Mouse (Mus musculus): ENCODE measurements around the gene Set. TPM values are rescaled to one million over a fixed set of nuclear protein-coding genes. Genes with fewer than 3 reads are reported as not detected.
A peak's percentile ranks its signal among the peaks of the same experiment; 100 is the strongest.

Gene Set
- polyA plus RNA-seq, 1 experiment from 2014 or later, result 369 TPM

DNA sequence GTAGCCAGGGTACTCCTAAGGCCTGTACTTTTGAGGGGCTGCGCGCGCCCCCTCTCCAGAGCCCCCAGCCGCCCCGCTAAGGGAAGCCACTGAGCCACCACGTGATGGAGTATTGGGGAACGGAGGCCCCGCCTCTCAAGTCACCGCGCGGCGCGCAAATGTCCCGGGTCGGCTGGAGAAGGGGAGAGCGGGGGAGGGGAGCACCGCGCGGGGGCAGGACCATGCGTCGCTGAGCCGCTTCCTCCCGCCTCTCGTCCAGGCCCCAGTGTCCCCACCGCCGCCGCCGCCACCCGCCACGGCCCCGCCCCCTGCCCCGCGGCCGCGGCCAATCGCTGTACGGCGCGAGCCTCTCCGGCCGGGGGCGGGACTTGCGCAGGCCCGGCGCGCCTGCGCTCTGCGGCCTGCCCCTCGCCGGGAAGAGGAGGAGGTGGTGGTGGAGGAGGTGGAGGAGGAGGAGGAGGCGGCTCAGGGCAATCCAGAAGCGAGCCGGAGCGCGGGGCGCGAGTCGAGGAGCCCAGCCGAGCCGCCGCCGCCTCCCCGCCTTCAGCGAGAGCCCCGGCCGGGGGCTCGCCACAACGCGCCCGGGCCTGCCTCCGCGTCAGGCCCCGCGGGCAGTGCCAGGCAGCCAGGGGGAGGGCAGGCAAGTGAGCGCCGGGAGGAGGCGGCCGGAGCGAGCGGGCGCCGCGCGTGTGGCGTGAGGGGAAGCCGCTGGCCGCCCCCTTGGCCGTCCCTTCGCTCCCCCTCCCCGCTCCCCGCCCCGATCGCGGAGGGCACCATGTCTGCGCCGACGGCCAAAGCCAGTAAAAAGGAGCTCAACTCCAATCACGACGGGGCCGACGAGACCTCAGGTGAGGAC lies 9.1 kb downstream of the Set start:
- ATAC-seq (ENCODE audit: low read depth), result peak; percentile 94
- no peaks in the 10 kb centered on the region for H3K27me3 ChIP-seq (ENCODE audit: control insufficient read depth, insufficient read depth, low read depth, low read length)
- H3K36me3 ChIP-seq (ENCODE audit: control insufficient read depth, insufficient read depth, low read length), result peaks cover 14% of the 10 kb centered on the region
- peaks cover 32% of the 10 kb centered on the region for H3K4me1 ChIP-seq (replicated peaks; ENCODE audit: control insufficient read depth, insufficient read depth, low read length)
- H3K4me2 ChIP-seq (ENCODE audit: low read depth, low read length), result peak overlapping the region; percentile 67
- peak overlapping the region; percentile 99 for H3K9ac ChIP-seq (ENCODE audit: low read length)
- H3K27ac ChIP-seq (ENCODE audit: low read length), result peak overlapping the region; percentile 99
- no peaks in the 10 kb centered on the region for H3K9me3 ChIP-seq (ENCODE audit: control insufficient read depth, low read length)
- WGBS, result 0% methylated on average over 37 of the region's 101 CpGs
- peak overlapping the region; percentile 100 for H3K4me3 ChIP-seq (ENCODE audit: low read length)

DNA sequence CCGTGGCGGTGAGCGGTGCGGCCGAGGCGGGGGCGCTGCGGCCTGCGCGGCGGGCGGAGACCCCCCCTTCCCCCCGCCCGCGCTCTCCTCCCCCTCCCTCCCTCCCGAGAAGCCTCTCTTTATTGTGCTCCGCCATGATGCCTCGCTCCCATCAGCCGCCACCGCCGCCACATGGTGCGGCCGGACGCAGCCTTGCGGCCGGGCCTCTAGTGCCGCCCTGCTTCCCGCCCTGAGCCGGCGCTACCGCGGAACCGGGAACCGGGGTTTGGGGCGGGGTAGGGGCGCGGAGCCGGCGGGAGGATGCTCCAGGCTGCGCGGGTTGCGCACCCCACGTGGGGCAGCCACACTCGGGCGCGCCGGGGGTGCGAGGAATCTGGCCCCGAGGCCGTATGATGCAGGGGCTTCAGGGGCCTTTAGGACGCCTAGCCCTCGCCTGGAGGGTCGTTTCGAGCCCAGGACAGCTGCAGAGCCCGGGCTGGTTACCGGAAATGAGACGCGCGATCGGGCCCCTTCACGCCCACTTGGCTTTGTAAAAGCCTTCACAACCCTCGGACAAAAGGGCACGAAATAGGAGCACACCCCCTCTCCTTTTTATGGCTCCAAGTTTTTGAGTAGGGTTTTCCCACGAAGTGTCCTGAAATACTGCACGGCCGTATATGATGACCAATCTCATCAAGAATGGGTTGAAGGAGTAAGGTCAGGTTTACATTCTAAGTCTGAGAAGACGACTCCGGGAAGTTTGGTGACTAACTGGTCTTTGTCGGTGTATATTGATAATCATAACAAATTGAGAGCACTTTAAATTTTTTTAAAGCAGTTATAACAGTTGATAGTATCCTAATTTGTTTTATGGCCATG lies 10.1 kb downstream of the Set start:
- peak; percentile 29 for ATAC-seq (ENCODE audit: low read depth)

DNA sequence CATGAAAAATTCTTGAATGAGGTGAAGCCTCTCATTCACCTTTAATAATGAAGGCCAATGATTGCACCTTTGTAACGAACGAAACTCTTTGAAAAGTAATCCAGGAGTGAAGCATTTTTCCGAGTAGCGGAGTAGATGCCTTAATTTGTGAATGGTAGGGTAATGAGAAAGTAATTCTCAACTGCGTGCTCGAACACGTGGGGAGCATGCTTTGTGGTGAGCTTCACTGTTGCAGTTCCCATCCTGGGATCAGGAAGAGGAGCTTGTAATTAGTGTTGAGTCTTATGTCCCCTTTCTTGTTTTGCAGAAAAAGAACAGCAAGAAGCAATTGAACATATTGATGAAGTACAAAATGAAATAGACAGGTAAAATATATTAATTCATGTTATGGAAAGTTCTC lies 10.8 kb downstream of the Set start:
- Histone ChIP-seq H3K9me3 (ENCODE audit: control insufficient read depth, low read length) (no peaks in the 10 kb centered on the region), H3K36me3 (ENCODE audit: control insufficient read depth, insufficient read depth, low read length) (peaks cover 22% of the 10 kb centered on the region), H3K27ac (ENCODE audit: low read length) (no peak overlapping the region), H3K4me1 (replicated peaks; ENCODE audit: control insufficient read depth, insufficient read depth, low read length) (peaks cover 31% of the 10 kb centered on the region), H3K4me2 (ENCODE audit: low read depth, low read length) (peak overlapping the region; percentile 79), H3K27me3 (ENCODE audit: control insufficient read depth, insufficient read depth, low read depth, low read length) (no peaks in the 10 kb centered on the region), H3K4me3 (ENCODE audit: low read length) (peak overlapping the region; percentile 100), H3K9ac (ENCODE audit: low read length) (peak overlapping the region; percentile 99)
- no peak for ATAC-seq (ENCODE audit: low read depth)
- 14% methylated on average over 7 of the region's 7 CpGs for WGBS

More for the DNA sequence above, 10.1 kb downstream of the Set start:
- Histone ChIP-seq H3K4me3 (ENCODE audit: low read length) (peak overlapping the region; percentile 100), H3K4me1 (replicated peaks; ENCODE audit: control insufficient read depth, insufficient read depth, low read length) (peaks cover 31% of the 10 kb centered on the region), H3K27me3 (ENCODE audit: control insufficient read depth, insufficient read depth, low read depth, low read length) (no peaks in the 10 kb centered on the region), H3K9ac (ENCODE audit: low read length) (peak overlapping the region; percentile 99), H3K4me2 (ENCODE audit: low read depth, low read length) (peak overlapping the region; percentile 79), H3K27ac (ENCODE audit: low read length) (peak overlapping the region; percentile 99), H3K36me3 (ENCODE audit: control insufficient read depth, insufficient read depth, low read length) (peaks cover 18% of the 10 kb centered on the region), H3K9me3 (ENCODE audit: control insufficient read depth, low read length) (no peaks in the 10 kb centered on the region)
- under 1% methylated on average over 53 of the region's 69 CpGs for WGBS

DNA sequence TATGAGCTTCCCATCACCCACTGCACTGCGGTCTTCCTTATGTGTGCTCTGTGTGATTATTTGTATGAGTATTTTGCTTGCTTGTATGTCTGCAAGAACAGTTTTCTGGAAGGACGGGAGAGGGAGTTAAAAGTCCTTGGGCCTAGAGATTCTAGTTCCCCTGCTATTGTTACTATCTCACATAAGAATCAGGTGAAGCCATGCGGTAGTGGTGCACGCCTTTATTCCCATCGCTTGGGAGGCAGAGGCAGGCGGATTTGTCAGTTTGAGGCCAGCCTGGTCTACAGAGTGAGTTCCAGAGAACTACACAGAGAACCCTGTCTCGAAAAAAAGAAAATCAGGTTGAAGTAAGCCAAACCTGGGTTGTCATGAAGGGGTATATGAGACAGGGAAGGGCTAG lies 15.7 kb downstream of the Set start:
- WGBS, result 79% methylated on average over 7 of the region's 7 CpGs
- H3K4me1 ChIP-seq (replicated peaks; ENCODE audit: control insufficient read depth, insufficient read depth, low read length), result peaks cover 7% of the 10 kb centered on the region
- ATAC-seq (ENCODE audit: low read depth), result no peak
- H3K27me3 ChIP-seq (ENCODE audit: control insufficient read depth, insufficient read depth, low read depth, low read length), result no peaks in the 10 kb centered on the region
- H3K4me2 ChIP-seq (ENCODE audit: low read depth, low read length), result no peak overlapping the region
- H3K9ac ChIP-seq (ENCODE audit: low read length), result no peak overlapping the region
- no peak overlapping the region for H3K4me3 ChIP-seq (ENCODE audit: low read length)
- no peak overlapping the region for H3K27ac ChIP-seq (ENCODE audit: low read length)
- peaks cover 22% of the 10 kb centered on the region for H3K36me3 ChIP-seq (ENCODE audit: control insufficient read depth, insufficient read depth, low read length)
- no peaks in the 10 kb centered on the region for H3K9me3 ChIP-seq (ENCODE audit: control insufficient read depth, low read length)

DNA sequence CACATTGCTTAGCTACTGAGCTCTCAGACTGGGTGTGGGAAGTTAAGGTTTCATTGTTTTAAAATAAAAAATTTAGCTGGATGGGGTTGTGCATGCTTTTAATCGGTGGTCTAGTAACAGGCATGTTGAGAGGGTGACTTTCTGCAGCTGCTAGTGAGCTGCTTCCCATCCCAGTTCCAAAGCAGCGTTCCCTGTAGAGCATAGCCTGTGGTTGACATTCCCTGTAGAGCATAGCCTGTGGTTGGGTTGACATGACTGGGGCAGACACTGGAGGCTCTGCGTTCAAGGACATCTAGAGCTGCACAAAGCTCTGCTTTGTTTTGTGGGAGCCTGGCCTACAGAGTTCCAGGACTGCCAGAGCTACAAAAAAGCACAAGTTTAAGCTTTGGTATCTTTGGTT lies 16.1 kb downstream of the Set start:
- H3K27me3 ChIP-seq (ENCODE audit: control insufficient read depth, insufficient read depth, low read depth, low read length), result no peaks in the 10 kb centered on the region
- WGBS, result 79% methylated on average over 3 of the region's 3 CpGs
- no peak overlapping the region for H3K9ac ChIP-seq (ENCODE audit: low read length)
- H3K4me3 ChIP-seq (ENCODE audit: low read length), result no peak overlapping the region
- H3K27ac ChIP-seq (ENCODE audit: low read length), result no peak overlapping the region
- H3K4me2 ChIP-seq (ENCODE audit: low read depth, low read length), result no peak overlapping the region
- H3K4me1 ChIP-seq (replicated peaks; ENCODE audit: control insufficient read depth, insufficient read depth, low read length), result peaks cover 6% of the 10 kb centered on the region
- peaks cover 22% of the 10 kb centered on the region for H3K36me3 ChIP-seq (ENCODE audit: control insufficient read depth, insufficient read depth, low read length)
- H3K9me3 ChIP-seq (ENCODE audit: control insufficient read depth, low read length), result no peaks in the 10 kb centered on the region
- ATAC-seq (ENCODE audit: low read depth), result no peak

DNA sequence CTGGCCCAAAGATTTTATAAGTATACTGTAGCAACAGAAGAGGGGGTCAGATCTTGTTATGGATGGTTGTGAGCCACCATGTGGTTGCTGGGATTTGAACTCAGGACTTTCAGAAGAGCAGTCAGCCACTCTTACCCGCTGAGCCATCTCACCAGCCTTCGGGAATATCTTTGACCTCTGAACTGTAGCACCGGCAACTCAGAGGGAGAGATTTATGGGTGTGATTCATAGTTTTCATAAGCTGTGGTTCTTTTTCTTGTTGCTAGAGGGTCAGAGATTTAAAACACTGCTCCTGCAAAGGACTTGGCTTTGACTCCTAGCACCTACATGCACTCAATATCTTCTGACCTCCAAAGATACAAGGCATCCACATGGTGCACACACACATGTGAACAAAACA lies 18.4 kb downstream of the Set start:
- ATAC-seq (ENCODE audit: low read depth), result no peak
- Histone ChIP-seq H3K27ac (ENCODE audit: low read length) (no peak overlapping the region), H3K4me2 (ENCODE audit: low read depth, low read length) (no peak overlapping the region), H3K4me3 (ENCODE audit: low read length) (no peak overlapping the region), H3K9me3 (ENCODE audit: control insufficient read depth, low read length) (no peaks in the 10 kb centered on the region), H3K4me1 (replicated peaks; ENCODE audit: control insufficient read depth, insufficient read depth, low read length) (peaks cover 6% of the 10 kb centered on the region; the same call in 1 of the 2 replicates), H3K36me3 (ENCODE audit: control insufficient read depth, insufficient read depth, low read length) (peaks cover 9% of the 10 kb centered on the region), H3K27me3 (ENCODE audit: control insufficient read depth, insufficient read depth, low read depth, low read length) (no peaks in the 10 kb centered on the region), H3K9ac (ENCODE audit: low read length) (no peak overlapping the region)
- WGBS, result 61% methylated on average over 3 of the region's 3 CpGs

DNA sequence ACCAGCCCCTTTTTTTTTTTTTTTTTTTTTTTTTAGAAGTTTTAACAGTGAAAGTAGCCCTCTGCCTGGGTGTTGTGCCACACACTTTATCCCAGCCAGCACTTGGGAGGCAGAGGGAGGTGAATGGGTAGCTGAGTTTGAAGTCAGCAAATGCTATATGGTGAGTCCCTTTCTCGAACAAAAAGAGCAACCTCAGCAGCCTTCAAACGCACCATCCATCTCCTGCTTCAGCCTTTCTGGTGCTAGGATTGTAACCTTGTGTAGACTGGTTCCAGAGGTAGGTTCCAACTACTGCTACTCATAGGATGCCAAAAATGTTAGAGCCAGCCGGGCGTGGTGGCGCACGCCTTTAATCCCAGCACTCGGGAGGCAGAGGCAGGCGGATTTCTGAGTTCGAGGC lies 19.3 kb downstream of the Set start:
- no peaks in the 10 kb centered on the region for H3K27me3 ChIP-seq (ENCODE audit: control insufficient read depth, insufficient read depth, low read depth, low read length)
- WGBS, result 89% methylated on average over 8 of the region's 9 CpGs
- H3K27ac ChIP-seq (ENCODE audit: low read length), result no peak overlapping the region
- peaks cover 6% of the 10 kb centered on the region; the same call in 1 of the 2 replicates for H3K4me1 ChIP-seq (replicated peaks; ENCODE audit: control insufficient read depth, insufficient read depth, low read length)
- no peak overlapping the region for H3K9ac ChIP-seq (ENCODE audit: low read length)
- H3K4me3 ChIP-seq (ENCODE audit: low read length), result no peak overlapping the region
- no peaks in the 10 kb centered on the region for H3K9me3 ChIP-seq (ENCODE audit: control insufficient read depth, low read length)
- H3K4me2 ChIP-seq (ENCODE audit: low read depth, low read length), result no peak overlapping the region
- H3K36me3 ChIP-seq (ENCODE audit: control insufficient read depth, insufficient read depth, low read length), result peaks cover 8% of the 10 kb centered on the region; the same call in 1 of the 2 replicates
- no peak for ATAC-seq (ENCODE audit: low read depth)

DNA sequence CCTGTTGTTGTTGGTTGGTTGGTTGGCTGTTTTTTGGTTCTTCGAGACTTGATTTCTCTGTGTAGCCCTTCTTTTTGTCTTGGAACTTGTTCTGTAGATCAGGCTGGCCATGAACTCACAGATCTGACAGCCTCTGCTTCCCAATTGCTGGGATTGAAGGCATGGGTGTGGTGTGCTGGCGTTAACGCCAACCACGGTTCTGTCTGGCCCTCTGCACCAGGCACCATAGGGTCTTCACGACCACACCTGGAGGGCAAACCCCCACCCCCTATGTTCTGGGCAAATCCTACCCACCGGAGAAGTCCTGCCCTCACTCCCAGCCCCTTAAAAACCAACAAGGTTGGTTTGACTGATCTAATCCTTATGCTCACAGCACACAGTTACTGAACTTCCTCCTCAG lies 19.8 kb downstream of the Set start:
- Histone ChIP-seq H3K4me2 (ENCODE audit: low read depth, low read length) (peak overlapping the region; percentile 92), H3K4me3 (ENCODE audit: low read length) (peak overlapping the region; percentile 72), H3K27ac (ENCODE audit: low read length) (peak overlapping the region; percentile 96; the same call in 1 of the 2 replicates), H3K9ac (ENCODE audit: low read length) (peak overlapping the region; percentile 47; the same call in 1 of the 2 replicates), H3K27me3 (ENCODE audit: control insufficient read depth, insufficient read depth, low read depth, low read length) (no peaks in the 10 kb centered on the region), H3K9me3 (ENCODE audit: control insufficient read depth, low read length) (no peaks in the 10 kb centered on the region), H3K36me3 (ENCODE audit: control insufficient read depth, insufficient read depth, low read length) (peaks cover 5% of the 10 kb centered on the region; the same call in 1 of the 2 replicates), H3K4me1 (replicated peaks; ENCODE audit: control insufficient read depth, insufficient read depth, low read length) (peaks cover 6% of the 10 kb centered on the region; the same call in 1 of the 2 replicates)
- no peak; the same call in 1 of the 2 replicates for ATAC-seq (ENCODE audit: low read depth)
- 61% methylated on average over 6 of the region's 6 CpGs for WGBS

All from lung, embryonic 16.5 days (tissue).